Comparison of ENCODE assay signal across 20 mouse cellular contexts in genomic region chr9:100640754-100641153, GRCm38 (mm10). TPM values are rescaled to one million over a fixed set of nuclear protein-coding genes. Genes with fewer than 3 reads are reported as not detected.
DNase-seq lines count a peak whose midpoint lies in the region; ATAC-seq and TF ChIP-seq lines count a peak whose summit lies in the region.
"Had no signal": no experiment of that assay in that cellular context is flagged by ENCODE, and none has a peak within 500 bp of the region (broad histone marks: within the 10 kb centered on the region; RNA-seq: fewer than 3 reads in every experiment).

No protein-coding gene starts in this region.

- TF ChIP-seq CTCF in E14TG2a.4 (conservative IDR thresholded peaks at IDR 0.05; ENCODE audit: low read length) = no peak

- DNase-seq in embryonic facial prominence, embryonic 10.5 days (ENCODE audit: low spot score) = no peak
- no peak for DNase-seq in hindbrain, embryonic 11.5 days (ENCODE audit: low spot score)
- no peak for DNase-seq in urinary bladder, adult 18-20 months (ENCODE audit: low spot score in 2 of 2)
- DNase-seq: adrenal gland, adult 2 months; cerebellum, postnatal 36 days; heart, adult 18-20 months; heart, postnatal 36 days; lung, postnatal 10 days; right cerebral cortex, adult 18-20 months had no signal

- H3K4me3 ChIP-seq in embryonic facial prominence, embryonic 15.5 days (replicated peaks) = no peak overlapping the region
- H3K4me3 ChIP-seq in embryonic facial prominence, embryonic 10.5 days = no peak overlapping the region
- no peak overlapping the region for H3K4me3 ChIP-seq in hindbrain, embryonic 13.5 days
- no peak overlapping the region for H3K4me3 ChIP-seq in hindbrain, embryonic 11.5 days (ENCODE audit: low read depth, low read length)
- H3K4me3 ChIP-seq in E14TG2a.4 (replicated peaks; ENCODE audit: low read length) = peak overlapping the region; percentile 20; the same call in 1 of the 2 replicates
- H3K4me3 ChIP-seq in hindbrain, embryonic 15.5 days = no peak overlapping the region
- H3K4me3 ChIP-seq: kidney, embryonic 15.5 days; megakaryocyte, embryonic 14.5 days; myocyte had no signal

- H3K4me2 ChIP-seq in embryonic facial prominence, embryonic 15.5 days (replicated peaks) = no peak overlapping the region
- 0 out of 2 replicates have a peak overlapping the region, but pooled peaks have one; percentile 75 for H3K4me2 ChIP-seq in hindbrain, embryonic 13.5 days
- H3K4me2 ChIP-seq in hindbrain, embryonic 11.5 days (replicated peaks; ENCODE audit: low read depth, low read length) = no peak overlapping the region
- no peak overlapping the region for H3K4me2 ChIP-seq in hindbrain, embryonic 15.5 days

- 0 out of 2 replicates have a peak overlapping the region, but pooled peaks have one; percentile 99 for H3K27ac ChIP-seq in embryonic facial prominence, embryonic 15.5 days (replicated peaks)
- no peak overlapping the region for H3K27ac ChIP-seq in embryonic facial prominence, embryonic 10.5 days (replicated peaks)
- peak overlapping the region; percentile 99 for H3K27ac ChIP-seq in hindbrain, embryonic 13.5 days
- H3K27ac ChIP-seq in hindbrain, embryonic 11.5 days (ENCODE audit: low read depth, low read length) = no peak overlapping the region
- H3K27ac ChIP-seq in hindbrain, embryonic 15.5 days (replicated peaks) = peak overlapping the region; percentile 98
- H3K27ac ChIP-seq: liver, embryonic 15.5 days; stomach, postnatal 0 days had no signal

- H3K36me3 ChIP-seq in embryonic facial prominence, embryonic 15.5 days = no peaks in the 10 kb centered on the region
- H3K36me3 ChIP-seq in embryonic facial prominence, embryonic 10.5 days (replicated peaks) = no peaks in the 10 kb centered on the region
- no peaks in the 10 kb centered on the region for H3K36me3 ChIP-seq in hindbrain, embryonic 13.5 days
- no peaks in the 10 kb centered on the region for H3K36me3 ChIP-seq in hindbrain, embryonic 11.5 days (ENCODE audit: control insufficient read depth, insufficient read depth, low read length)
- no peaks in the 10 kb centered on the region for H3K36me3 ChIP-seq in E14TG2a.4 (ENCODE audit: insufficient read depth, low read length)
- H3K36me3 ChIP-seq in hindbrain, embryonic 15.5 days = no peaks in the 10 kb centered on the region
- H3K36me3 ChIP-seq: kidney, embryonic 15.5 days; liver, embryonic 15.5 days had no signal

- no peak for ATAC-seq in embryonic facial prominence, embryonic 15.5 days (ENCODE audit: insufficient number of reproducible peaks, low FRiP score, low TSS enrichment, low read depth)
- no peak for ATAC-seq in hindbrain, embryonic 13.5 days (ENCODE audit: low FRiP score)
- ATAC-seq in hindbrain, embryonic 11.5 days (ENCODE audit: low FRiP score) = no peak
- ATAC-seq in hindbrain, embryonic 15.5 days (ENCODE audit: low FRiP score, low read depth) = no peak
- ATAC-seq in activated CD4-positive, CD25-positive, alpha-beta regulatory T cell, adult 4 months = no peak
- ATAC-seq: intestine, embryonic 16.5 days had no signal

- H3K9me3 ChIP-seq in embryonic facial prominence, embryonic 15.5 days (replicated peaks) = no peaks in the 10 kb centered on the region
- H3K9me3 ChIP-seq in embryonic facial prominence, embryonic 10.5 days = no peaks in the 10 kb centered on the region
- no peaks in the 10 kb centered on the region for H3K9me3 ChIP-seq in hindbrain, embryonic 13.5 days
- no peaks in the 10 kb centered on the region for H3K9me3 ChIP-seq in hindbrain, embryonic 11.5 days (ENCODE audit: control insufficient read depth, low read length)
- H3K9me3 ChIP-seq in E14TG2a.4 (ENCODE audit: low read length) = no peaks in the 10 kb centered on the region
- no peaks in the 10 kb centered on the region for H3K9me3 ChIP-seq in hindbrain, embryonic 15.5 days
- H3K9me3 ChIP-seq: kidney, embryonic 15.5 days; liver, embryonic 15.5 days; megakaryocyte, embryonic 14.5 days had no signal

- H3K4me1 ChIP-seq in embryonic facial prominence, embryonic 15.5 days = peaks cover 13% of the 10 kb centered on the region
- H3K4me1 ChIP-seq in embryonic facial prominence, embryonic 10.5 days = peaks cover 30% of the 10 kb centered on the region
- peaks cover 28% of the 10 kb centered on the region for H3K4me1 ChIP-seq in hindbrain, embryonic 13.5 days (replicated peaks)
- peaks cover 6% of the 10 kb centered on the region; the same call in 1 of the 2 replicates for H3K4me1 ChIP-seq in hindbrain, embryonic 11.5 days (replicated peaks; ENCODE audit: control insufficient read depth, insufficient read depth, low read length)
- H3K4me1 ChIP-seq in E14TG2a.4 (replicated peaks; ENCODE audit: low read depth, low read length) = peaks cover 44% of the 10 kb centered on the region
- H3K4me1 ChIP-seq in hindbrain, embryonic 15.5 days (replicated peaks) = peaks cover 27% of the 10 kb centered on the region

- no peaks in the 10 kb centered on the region for H3K27me3 ChIP-seq in embryonic facial prominence, embryonic 15.5 days
- no peaks in the 10 kb centered on the region for H3K27me3 ChIP-seq in embryonic facial prominence, embryonic 10.5 days (replicated peaks; ENCODE audit: low read depth, poor library complexity, severe bottlenecking)
- H3K27me3 ChIP-seq in hindbrain, embryonic 13.5 days = no peaks in the 10 kb centered on the region
- H3K27me3 ChIP-seq in hindbrain, embryonic 11.5 days (ENCODE audit: control insufficient read depth, insufficient read depth, low read length) = no peaks in the 10 kb centered on the region
- no peaks in the 10 kb centered on the region for H3K27me3 ChIP-seq in E14TG2a.4 (ENCODE audit: insufficient read depth, low read length)
- no peaks in the 10 kb centered on the region for H3K27me3 ChIP-seq in hindbrain, embryonic 15.5 days
- H3K27me3 ChIP-seq: kidney, embryonic 15.5 days; liver, embryonic 15.5 days; megakaryocyte, embryonic 14.5 days had no signal

- H3K9ac ChIP-seq in embryonic facial prominence, embryonic 15.5 days = no peak overlapping the region
- peak overlapping the region; percentile 39; the same call in 1 of the 2 replicates for H3K9ac ChIP-seq in hindbrain, embryonic 13.5 days
- H3K9ac ChIP-seq in hindbrain, embryonic 11.5 days (ENCODE audit: low read depth, low read length) = no peak overlapping the region
- no peak overlapping the region; the same call in 1 of the 2 replicates for H3K9ac ChIP-seq in hindbrain, embryonic 15.5 days
- H3K9ac ChIP-seq: kidney, embryonic 15.5 days; liver, embryonic 15.5 days had no signal

- 83% methylated on average over 2 of the region's 2 CpGs for WGBS in embryonic facial prominence, embryonic 15.5 days
- 63% methylated on average over 2 of the region's 2 CpGs for WGBS in embryonic facial prominence, embryonic 10.5 days
- 29% methylated on average over 2 of the region's 2 CpGs for WGBS in hindbrain, embryonic 13.5 days
- 52% methylated on average over 2 of the region's 2 CpGs for WGBS in hindbrain, embryonic 11.5 days
- WGBS in hindbrain, embryonic 15.5 days = 28% methylated on average over 2 of the region's 2 CpGs

RNA-seq across cellular contexts. Expression of gene Stag1, which starts 43.2 kb away (rescaled TPM):
- 33.8 and 40.4 TPM in 2 replicates for polyA plus RNA-seq in embryonic facial prominence, embryonic 15.5 days (2015; fragmentation: Nextera tagmentation; extraction: Ambion mirVana)
- 60.1 and 61.2 TPM in 2 replicates for polyA plus RNA-seq in embryonic facial prominence, embryonic 10.5 days (2016; fragmentation: Nextera tagmentation; extraction: Ambion mirVana)
- polyA plus RNA-seq in hindbrain, embryonic 13.5 days (2015; fragmentation: Nextera tagmentation; extraction: Ambion mirVana) = 42.8 and 44.7 TPM in 2 replicates
- polyA plus RNA-seq in hindbrain, embryonic 11.5 days (2014; fragmentation: Nextera tagmentation; extraction: Ambion mirVana) = 51.0 and 57.4 TPM in 2 replicates
- polyA plus RNA-seq in hindbrain, embryonic 15.5 days (2015; fragmentation: Nextera tagmentation; extraction: Ambion mirVana) = 28.9 and 30.9 TPM in 2 replicates
- polyA plus RNA-seq in activated CD4-positive, CD25-positive, alpha-beta regulatory T cell, adult 4 months (2017; shearing (Covaris generic)) = 10 to 100 TPM; 72.6 to 89.9 TPM

Comparison
In these comparisons a context has a peak if more than half of its experiments do, and no peak if none do; other contexts are left out.
1. H3K27ac ChIP-seq: peak in embryonic facial prominence, embryonic 15.5 days (single experiment), hindbrain, embryonic 13.5 days (single experiment) and hindbrain, embryonic 15.5 days (single experiment); none in embryonic facial prominence, embryonic 10.5 days (single experiment) and hindbrain, embryonic 11.5 days (single experiment).